Mouse (Mus musculus) hindbrain, embryonic 10.5 days (tissue): Measurements from ENCODE around the gene A930017K11Rik. TPM values are rescaled to one million over a fixed set of nuclear protein-coding genes. Genes with fewer than 3 reads are reported as not detected.
A peak's percentile ranks its signal among the peaks of the same experiment; 100 is the strongest.

Experiments
- DNase-seq: peaks from one replicate; pipeline ENCODE4 v3.0.0-alpha.2; 2017; ENCODE audit warnings: low spot score
- H3K27ac ChIP-seq: fragments of 300-500 bp; sonication (generic); 2 replicates; pipeline ENCODE4 v1.5.1; 2016; ENCODE audit warnings: mild to moderate bottlenecking, moderate library complexity
- H3K27me3 ChIP-seq: fragments of 300-500 bp; sonication (generic); 2 replicates; pipeline ENCODE4 v1.6.1; 2016; ENCODE audit warnings: mild to moderate bottlenecking; ENCODE audit not compliant: poor library complexity, insufficient read depth, severe bottlenecking
- H3K36me3 ChIP-seq: fragments of 300-500 bp; sonication (generic); 2 replicates; pipeline ENCODE4 v1.6.1; 2016; ENCODE audit warnings: mild to moderate bottlenecking, moderate library complexity
- H3K4me1 ChIP-seq: fragments of 300-500 bp; sonication (generic); replicated peaks from 2 replicates; pipeline ENCODE4 v1.6.1; 2016; ENCODE audit warnings: mild to moderate bottlenecking
- H3K4me3 ChIP-seq: fragments of 300-500 bp; sonication (generic); 2 replicates; pipeline ENCODE4 v1.5.1; 2016; ENCODE audit warnings: mild to moderate bottlenecking, moderate library complexity
- H3K9me3 ChIP-seq: fragments of 300-500 bp; sonication (generic); 2 replicates; pipeline ENCODE4 v1.6.1; 2016; ENCODE audit warnings: mild to moderate bottlenecking, moderate library complexity
- WGBS: fragments of 180-500 bp; shearing (Covaris S2); methylation state at CpG from one replicate; pipeline ENCODE4 v1.1.7; 2016; 5-methylcytosine and 5-hydroxymethylcytosine counted together
- polyA plus RNA-seq: library from polyadenylated mRNA; unstranded; fragments of >200 nt; fragmentation: Nextera tagmentation; extraction: Ambion mirVana; gene quantifications from 2 replicates; pipeline ENCODE4 v1.2.1, GENCODE M21; 2016

Gene A930017K11Rik
- 0.25 and 0.34 TPM in 2 replicates for polyA plus RNA-seq

DNA sequence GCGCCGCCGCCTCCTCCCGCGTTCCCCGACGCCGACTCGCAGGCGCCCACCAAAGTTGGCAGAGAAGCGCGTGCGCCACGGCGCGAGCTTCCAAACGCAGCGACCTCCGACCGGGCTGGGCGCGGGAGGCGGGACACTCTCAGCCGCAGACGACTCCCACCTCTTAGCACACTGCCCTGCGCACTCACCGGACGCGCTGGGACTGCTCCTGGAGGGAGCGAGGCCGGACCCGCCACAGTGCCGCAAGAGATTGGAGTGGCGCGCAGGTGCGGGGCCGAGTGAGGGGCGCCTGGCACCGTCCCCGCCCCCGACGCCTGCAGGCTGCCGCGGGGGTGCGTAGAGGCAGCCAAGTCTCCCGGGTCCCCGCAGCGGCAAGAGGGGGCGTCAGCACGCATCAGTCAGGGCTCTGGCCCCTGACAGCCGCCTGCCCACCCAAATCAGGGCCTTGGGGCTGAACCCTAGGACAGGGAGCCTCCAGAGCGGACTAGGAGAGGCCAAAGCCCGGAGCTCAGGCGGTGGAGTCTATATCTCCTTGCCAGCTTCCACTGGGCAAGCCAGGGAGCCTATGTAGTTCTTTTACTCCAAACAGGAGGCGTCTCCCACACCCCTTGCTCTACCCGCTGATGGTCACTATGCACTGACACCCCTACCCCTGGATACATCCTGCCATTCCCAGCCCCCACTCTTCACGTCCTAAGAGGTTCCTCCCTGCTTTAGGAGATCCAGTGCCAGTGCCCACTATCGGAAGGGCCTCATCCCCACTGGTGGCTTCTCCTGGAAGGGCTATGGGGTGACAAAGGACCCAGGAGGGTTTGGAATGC lies at the start of gene A930017K11Rik:
A930017K11Rik (minus strand) TSS at position 763 of the 821 bp plus-strand sequence.
- H3K27me3 ChIP-seq: peaks cover 59% of the 10 kb centered on the region

DNA sequence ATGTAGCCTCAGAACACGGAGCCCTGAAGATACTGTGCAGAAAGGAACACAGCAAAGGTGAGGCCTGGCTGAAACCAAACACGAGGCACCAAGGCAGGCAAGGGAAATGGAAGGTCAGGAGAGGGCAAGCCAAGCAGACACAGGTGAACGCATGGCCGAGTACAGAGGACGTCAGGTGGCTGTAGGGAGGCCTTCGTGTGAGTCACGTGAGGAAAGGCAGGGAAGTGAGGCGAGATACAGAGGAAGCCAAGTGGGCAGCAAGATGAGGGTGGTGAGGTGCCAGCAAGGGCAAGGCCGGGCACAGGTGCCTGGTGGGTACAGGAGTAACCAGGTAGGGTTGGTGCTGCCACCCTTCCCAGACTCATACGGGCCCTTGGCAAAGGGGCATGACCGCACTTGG lies 46.1 kb upstream of the A930017K11Rik start:
- Histone ChIP-seq H3K27me3 (no peaks in the 10 kb centered on the region), H3K9me3 (no peaks in the 10 kb centered on the region), H3K27ac (no peak overlapping the region), H3K4me3 (no peak overlapping the region), H3K36me3 (peaks cover 88% of the 10 kb centered on the region), H3K4me1 (no peaks in the 10 kb centered on the region)
- no peak for DNase-seq
- 91% methylated on average over 11 of the region's 11 CpGs for WGBS

More for the DNA sequence above, at the start of gene A930017K11Rik:
- Histone ChIP-seq H3K36me3 (peaks cover 1% of the 10 kb centered on the region; the same call in 1 of the 2 replicates), H3K4me1 (peaks cover 25% of the 10 kb centered on the region), H3K4me3 (peak within 1 kb of the TSS; percentile 55), H3K27ac (peak within 1 kb of the TSS; percentile 45; the same call in 1 of the 2 replicates), H3K9me3 (no peaks in the 10 kb centered on the region)
- whole genome bisulfite sequencing: 2% methylated on average over 58 of the region's 58 CpGs
- peak; percentile 31 for DNase-seq

DNA sequence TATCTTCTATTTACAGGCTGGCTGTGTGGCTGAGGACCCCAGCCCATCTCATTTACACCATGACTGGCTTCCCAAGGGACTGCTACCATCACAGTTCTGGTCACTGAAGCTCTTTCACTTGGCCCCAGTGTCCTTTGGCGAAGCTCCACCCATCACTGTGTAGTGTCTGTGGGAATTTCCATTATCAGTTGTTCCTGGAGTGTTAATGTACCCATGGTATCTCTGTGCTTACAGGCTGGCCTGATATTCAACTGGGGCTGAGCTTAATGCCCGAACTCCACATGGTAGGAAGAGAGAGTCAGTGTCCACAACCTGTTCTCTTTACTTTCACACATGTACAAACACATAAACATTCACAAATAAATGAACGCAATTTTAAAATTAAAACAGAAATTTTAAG lies 41.1 kb upstream of the A930017K11Rik start:
- Histone ChIP-seq H3K36me3 (peaks cover 96% of the 10 kb centered on the region), H3K27ac (no peak overlapping the region), H3K4me1 (no peaks in the 10 kb centered on the region), H3K4me3 (no peak overlapping the region), H3K27me3 (no peaks in the 10 kb centered on the region), H3K9me3 (no peaks in the 10 kb centered on the region)
- WGBS: 94% methylated on average over 3 of the region's 3 CpGs
- DNase-seq: no peak

DNA sequence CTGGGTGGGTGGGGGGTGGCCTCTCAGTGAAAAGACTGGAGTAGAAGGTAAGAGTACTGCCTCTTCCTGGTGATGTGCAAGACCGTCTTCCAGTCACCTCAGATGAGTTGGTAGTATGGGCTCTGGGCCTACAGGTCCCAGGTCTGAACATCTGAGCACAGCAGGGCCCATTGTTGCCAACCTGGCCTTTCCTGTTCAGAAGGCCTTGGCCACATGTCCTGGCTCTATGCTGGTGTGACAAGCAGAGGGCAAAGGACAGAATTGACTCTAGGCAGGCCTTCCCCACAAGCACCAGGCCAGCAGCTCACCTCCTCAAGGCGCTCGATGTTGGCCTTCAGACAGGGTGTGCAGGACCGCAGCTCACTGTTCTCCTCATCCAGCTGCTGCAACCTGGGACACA lies 39.9 kb upstream of the A930017K11Rik start:
- no peak for DNase-seq
- no peak overlapping the region for H3K27ac ChIP-seq
- H3K36me3 ChIP-seq: peaks cover 89% of the 10 kb centered on the region
- no peaks in the 10 kb centered on the region for H3K9me3 ChIP-seq
- no peak overlapping the region for H3K4me3 ChIP-seq
- H3K4me1 ChIP-seq: no peaks in the 10 kb centered on the region
- no peaks in the 10 kb centered on the region for H3K27me3 ChIP-seq
- WGBS: 100% methylated on average over 4 of the region's 4 CpGs

DNA sequence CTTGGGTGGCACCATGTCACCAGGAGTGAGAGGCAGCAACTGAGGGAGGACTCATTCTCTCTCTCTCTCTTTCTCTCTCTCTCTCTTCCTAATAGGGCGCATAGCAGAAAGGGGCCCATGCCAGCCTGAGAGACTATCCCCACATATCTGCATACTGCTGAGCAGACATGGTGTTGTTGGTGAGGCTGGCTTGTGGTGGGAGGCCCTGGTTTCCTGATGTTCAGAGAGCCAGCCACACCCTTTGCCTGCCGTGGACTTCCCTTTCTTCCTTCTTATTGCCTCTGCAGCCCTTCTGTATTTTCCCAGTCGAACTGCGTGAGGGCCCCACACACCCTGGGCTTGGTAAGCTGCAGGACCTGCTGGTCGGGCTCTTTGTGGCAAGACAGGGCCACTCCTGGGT lies 38.0 kb upstream of the A930017K11Rik start:
- H3K36me3 ChIP-seq: peaks cover 72% of the 10 kb centered on the region
- no peak overlapping the region for H3K4me3 ChIP-seq
- H3K27ac ChIP-seq: no peak overlapping the region
- H3K9me3 ChIP-seq: no peaks in the 10 kb centered on the region
- H3K4me1 ChIP-seq: peaks cover 4% of the 10 kb centered on the region; the same call in 1 of the 2 replicates
- DNase-seq: no peak
- 95% methylated on average over 5 of the region's 5 CpGs for WGBS
- no peaks in the 10 kb centered on the region for H3K27me3 ChIP-seq

DNA sequence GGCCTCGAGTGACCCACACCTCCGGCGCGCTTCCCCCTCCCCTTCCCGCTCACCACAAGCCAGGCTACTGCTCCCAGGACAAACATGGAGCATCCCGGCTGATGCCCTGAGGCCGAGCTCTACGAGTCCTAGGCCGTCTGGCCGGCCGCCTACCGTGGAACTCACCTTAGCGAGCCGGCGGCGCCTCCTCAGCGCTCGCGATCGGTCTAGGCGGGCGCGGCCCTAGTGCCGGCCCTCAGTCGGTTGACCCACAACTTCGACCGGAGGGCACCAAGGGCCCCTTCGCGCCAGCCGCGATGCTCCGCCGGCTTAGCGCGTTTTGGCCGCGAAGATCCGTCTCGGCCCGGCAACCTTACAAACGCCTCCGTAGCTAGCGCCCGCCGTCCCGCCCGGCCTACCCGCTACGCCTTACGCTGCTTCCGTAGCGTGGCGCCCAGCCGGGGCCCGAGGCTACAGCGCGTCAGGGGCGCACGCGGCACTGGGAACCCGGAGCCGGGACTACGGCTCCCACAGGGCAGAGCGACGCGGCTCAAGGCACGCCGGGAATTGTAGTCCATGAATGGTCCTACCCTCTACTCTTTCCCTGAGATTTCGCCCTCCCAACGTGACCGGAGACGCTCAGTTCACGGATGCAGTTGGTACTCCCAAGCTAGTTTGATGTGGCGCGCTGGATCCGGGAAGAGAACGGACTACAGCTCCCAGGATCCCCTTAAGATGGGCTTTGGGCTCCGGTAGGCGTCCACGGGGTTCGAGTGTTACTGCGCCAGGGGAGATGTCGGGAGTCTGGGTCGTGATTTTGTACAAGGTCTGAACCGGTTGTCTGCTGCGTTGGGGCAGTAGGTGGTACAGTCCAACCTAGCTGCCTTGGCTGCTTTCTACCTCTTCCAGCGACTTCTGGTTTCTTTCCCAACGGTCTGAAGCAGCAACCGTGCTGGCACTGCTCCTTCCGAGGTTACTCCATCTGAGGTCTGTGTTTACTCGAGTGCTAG lies 33.2 kb upstream of the A930017K11Rik start, which contains the start of gene Capn15:
Capn15 (minus strand) TSS at position 491 of the 989 bp plus-strand sequence.
- peak within 1 kb of the TSS; percentile 78 for H3K4me3 ChIP-seq
- WGBS: under 1% methylated on average over 91 of the region's 91 CpGs
- peaks cover 30% of the 10 kb centered on the region for H3K4me1 ChIP-seq
- H3K9me3 ChIP-seq: no peaks in the 10 kb centered on the region
- H3K36me3 ChIP-seq: peaks cover 27% of the 10 kb centered on the region
- peak; percentile 94 for DNase-seq
- H3K27me3 ChIP-seq: no peaks in the 10 kb centered on the region
- peak within 1 kb of the TSS; percentile 94 for H3K27ac ChIP-seq

DNA sequence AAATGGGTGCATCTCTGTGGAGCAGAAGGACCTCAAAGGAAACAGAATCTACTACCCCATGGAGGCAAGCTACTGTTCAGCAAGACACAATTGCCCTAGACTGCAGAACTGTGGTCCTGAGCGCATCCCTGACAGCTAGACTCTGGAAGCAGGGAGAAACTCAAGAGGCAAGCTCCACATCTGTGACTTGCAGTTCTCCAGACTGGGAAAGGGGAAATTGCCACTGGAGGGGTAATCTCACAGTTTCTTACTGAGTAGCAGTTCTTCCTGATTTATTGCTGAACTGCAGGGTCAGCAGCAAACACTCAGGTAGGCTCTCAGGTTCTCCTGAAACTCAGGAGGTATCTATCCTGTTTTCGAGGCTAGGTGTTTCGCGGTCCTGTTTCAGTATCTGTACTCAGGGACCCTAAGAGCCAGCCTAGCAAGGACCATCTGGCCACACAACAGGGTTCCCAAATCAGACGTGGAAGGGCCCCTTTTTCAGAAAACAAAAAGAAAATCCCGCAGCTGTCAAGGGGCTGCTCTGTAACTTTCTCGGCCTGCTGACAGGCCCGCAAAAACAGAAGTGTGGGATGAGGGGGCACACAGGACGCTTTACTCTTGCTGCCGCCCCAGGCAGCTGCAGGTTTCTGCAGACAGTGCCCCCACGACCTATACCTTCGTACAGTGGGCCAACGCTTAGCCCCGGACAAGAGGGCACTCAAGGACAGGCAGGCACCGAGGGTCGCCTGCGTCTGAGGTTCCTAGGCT lies 32.4 kb upstream of the A930017K11Rik start:
- peak; percentile 10 for DNase-seq
- WGBS: 13% methylated on average over 17 of the region's 17 CpGs
- Histone ChIP-seq H3K9me3 (no peaks in the 10 kb centered on the region), H3K36me3 (peaks cover 19% of the 10 kb centered on the region), H3K4me3 (peak overlapping the region; percentile 78), H3K27me3 (no peaks in the 10 kb centered on the region), H3K4me1 (peaks cover 30% of the 10 kb centered on the region), H3K27ac (peak overlapping the region; percentile 94)

DNA sequence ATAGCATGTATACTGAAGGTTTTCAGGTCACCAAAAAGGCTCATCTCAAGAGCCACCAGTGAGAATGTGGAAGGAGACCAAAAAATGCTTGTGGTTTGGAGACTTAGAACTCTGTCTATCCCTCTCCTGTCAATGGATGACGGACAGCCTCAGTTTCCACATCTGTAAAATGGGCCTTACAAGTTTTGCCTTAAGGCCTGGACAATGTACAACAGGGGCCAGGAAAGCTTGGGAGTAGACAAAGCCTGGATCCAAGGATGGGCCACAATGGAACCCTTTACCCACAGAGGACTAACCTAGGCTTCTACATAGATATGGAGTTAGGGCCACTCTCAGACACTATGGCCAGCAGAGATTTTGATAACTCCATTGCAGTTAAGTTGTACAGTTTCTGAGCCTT lies 31.7 kb upstream of the A930017K11Rik start:
- 97% methylated on average over 1 of the region's 1 CpGs for WGBS
- DNase-seq: no peak
- Histone ChIP-seq H3K4me3 (peak overlapping the region; percentile 78), H3K4me1 (peaks cover 30% of the 10 kb centered on the region), H3K27me3 (no peaks in the 10 kb centered on the region), H3K36me3 (peaks cover 13% of the 10 kb centered on the region), H3K27ac (0 out of 2 replicates have a peak overlapping the region, but pooled peaks have one; percentile 94), H3K9me3 (no peaks in the 10 kb centered on the region)

DNA sequence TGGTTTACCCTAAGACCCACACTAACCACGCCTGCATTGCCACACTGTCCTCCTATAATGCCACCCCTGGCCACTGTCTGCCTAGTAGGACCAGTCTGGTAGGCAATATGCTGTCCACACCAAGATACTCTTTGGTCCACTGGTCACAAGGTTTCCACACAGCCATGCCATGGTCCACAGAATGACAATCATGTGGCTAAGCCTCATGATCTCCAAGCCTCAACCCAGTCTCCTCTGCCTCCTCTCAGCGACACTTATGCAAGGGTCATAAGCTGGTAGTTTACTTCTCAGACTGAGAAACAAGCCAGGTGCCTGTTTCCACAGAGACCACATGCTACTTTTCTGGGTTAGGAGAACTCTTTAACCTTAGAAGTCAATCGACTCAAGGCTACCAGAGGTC lies 30.5 kb upstream of the A930017K11Rik start:
- no peak overlapping the region for H3K4me3 ChIP-seq
- 95% methylated on average over 3 of the region's 3 CpGs for WGBS
- H3K9me3 ChIP-seq: no peaks in the 10 kb centered on the region
- H3K27ac ChIP-seq: no peak overlapping the region
- no peak for DNase-seq
- no peaks in the 10 kb centered on the region for H3K27me3 ChIP-seq
- peaks cover 30% of the 10 kb centered on the region for H3K4me1 ChIP-seq
- 0 out of 2 replicates have a peak, but pooled peaks cover 7% of the 10 kb centered on the region for H3K36me3 ChIP-seq

DNA sequence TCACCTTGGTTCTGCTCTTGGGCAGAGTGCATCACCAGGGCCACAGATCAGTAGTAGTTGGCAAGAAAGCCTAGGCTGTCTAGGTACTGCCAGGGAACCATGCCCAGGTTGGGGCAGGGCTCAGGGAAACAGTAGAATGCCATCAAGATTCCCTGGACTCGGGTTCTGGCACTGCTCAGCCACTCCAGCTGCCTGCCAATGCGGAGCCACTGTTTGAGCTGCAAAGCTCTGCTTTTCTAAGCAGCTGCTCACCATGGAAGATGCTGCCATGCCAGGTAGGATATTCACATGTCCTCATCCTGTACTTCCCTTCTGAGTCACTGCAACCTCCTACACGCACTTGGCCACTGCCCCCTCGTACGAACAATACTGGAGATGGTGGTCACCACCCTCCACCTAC lies 28.5 kb upstream of the A930017K11Rik start:
- Histone ChIP-seq H3K36me3 (0 out of 2 replicates have a peak, but pooled peaks cover 10% of the 10 kb centered on the region), H3K27ac (no peak overlapping the region), H3K27me3 (no peaks in the 10 kb centered on the region), H3K4me3 (no peak overlapping the region), H3K4me1 (peaks cover 26% of the 10 kb centered on the region), H3K9me3 (no peaks in the 10 kb centered on the region)
- no peak for DNase-seq
- WGBS: 93% methylated on average over 5 of the region's 5 CpGs

DNA sequence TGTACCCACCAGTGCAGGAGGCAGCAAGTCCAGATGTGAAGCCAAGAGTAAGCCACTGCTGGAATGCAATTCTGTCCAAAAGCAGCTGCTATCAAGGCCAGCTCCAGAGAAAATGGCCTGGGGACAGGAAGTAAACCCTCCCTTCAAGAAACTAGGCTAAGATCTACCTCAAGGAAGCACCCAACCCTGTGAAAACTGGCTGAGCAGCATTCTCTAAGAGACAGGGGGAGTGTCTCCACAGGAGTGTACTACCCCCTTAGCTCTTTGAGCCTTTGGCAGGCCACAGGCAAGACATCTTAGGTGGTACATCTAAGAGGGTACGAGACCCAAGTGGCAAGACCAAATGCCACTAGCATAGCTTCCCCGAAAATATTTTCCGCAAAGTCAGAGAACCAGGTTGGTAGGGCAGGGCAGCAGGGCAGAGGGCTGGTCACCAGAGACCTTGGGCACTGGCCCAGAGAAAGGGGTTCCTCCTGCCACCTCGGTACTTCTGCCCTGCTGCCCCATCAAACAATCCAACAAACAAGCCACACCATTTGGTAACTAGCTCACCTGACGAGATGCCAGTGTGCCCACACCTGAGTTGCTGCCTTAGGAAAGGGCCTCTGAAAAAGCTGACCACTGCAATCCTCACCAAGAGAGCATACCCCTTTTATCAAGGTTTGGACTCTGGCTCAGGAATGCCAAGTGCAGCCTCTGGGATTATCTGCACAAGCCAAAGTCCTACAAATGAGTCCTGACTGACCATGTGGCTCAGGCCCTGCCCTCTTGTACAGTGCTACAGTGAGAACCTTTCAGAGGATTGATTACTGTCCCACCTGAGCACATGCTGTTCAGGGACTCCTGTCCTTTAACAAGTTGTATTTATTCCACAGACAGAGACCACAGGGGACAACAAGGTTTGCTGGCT lies 27.7 kb upstream of the A930017K11Rik start:
- Histone ChIP-seq H3K27ac (no peak overlapping the region), H3K4me3 (no peak overlapping the region), H3K4me1 (peaks cover 26% of the 10 kb centered on the region), H3K9me3 (no peaks in the 10 kb centered on the region), H3K36me3 (0 out of 2 replicates have a peak, but pooled peaks cover 10% of the 10 kb centered on the region), H3K27me3 (no peaks in the 10 kb centered on the region)
- no peak for DNase-seq
- WGBS: 92% methylated on average over 5 of the region's 5 CpGs
